Mouse (Mus musculus) stomach, postnatal 0 days (tissue): ENCODE data around the gene Adcy1. TPM values are rescaled to one million over a fixed set of nuclear protein-coding genes. Genes with fewer than 3 reads are reported as not detected.

Experiments
- ATAC-seq: fragments of 200-750 bp; cut with Nextera tagmentation; 2 replicates; pipeline ENCODE4 v1.8.0; 2017; ENCODE audit not compliant: low FRiP score, low TSS enrichment
- DNase-seq: peaks from one replicate; pipeline ENCODE4 v3.0.0-alpha.2; 2016; ENCODE audit warnings: low spot score
- H3K27ac ChIP-seq: fragments of 300-500 bp; sonication (generic); replicated peaks from 2 replicates; pipeline ENCODE4 v1.5.1; 2014; ENCODE audit warnings: mild to moderate bottlenecking, control low read depth
- H3K27me3 ChIP-seq: fragments of 300-500 bp; sonication (generic); 2 replicates; pipeline ENCODE4 v1.6.1; 2014; ENCODE audit warnings: low read length; ENCODE audit not compliant: control insufficient read depth, insufficient read depth
- H3K36me3 ChIP-seq: fragments of 300-500 bp; sonication (generic); 2 replicates; pipeline ENCODE4 v1.6.1; 2014; ENCODE audit warnings: low read length, mixed read lengths; ENCODE audit not compliant: control insufficient read depth, insufficient read depth
- H3K4me1 ChIP-seq: fragments of 300-500 bp; sonication (generic); replicated peaks from 2 replicates; pipeline ENCODE4 v1.6.1; 2014; ENCODE audit warnings: antibody characterized with exemption; ENCODE audit not compliant: control insufficient read depth, insufficient read depth
- H3K4me2 ChIP-seq: fragments of 300-500 bp; sonication (generic); replicated peaks from 2 replicates; pipeline ENCODE4 v1.6.1; 2014; ENCODE audit warnings: low read depth, mild to moderate bottlenecking, control low read depth, moderate library complexity
- H3K4me3 ChIP-seq: fragments of 300-500 bp; sonication (generic); 2 replicates; pipeline ENCODE4 v1.5.1; 2014; ENCODE audit warnings: low read depth, low read length, control low read depth
- H3K9ac ChIP-seq: fragments of 300-500 bp; sonication (generic); 2 replicates; pipeline ENCODE4 v1.6.1; 2014; ENCODE audit warnings: mild to moderate bottlenecking, low read length, control low read depth, mixed read lengths
- H3K9me3 ChIP-seq: fragments of 300-500 bp; sonication (generic); 2 replicates; pipeline ENCODE4 v1.6.1; 2016; ENCODE audit warnings: low read length; ENCODE audit not compliant: control insufficient read depth
- CTCF ChIP-seq: IDR thresholded peaks from 2 replicates; pipeline ENCODE4 v1.5.1; 2016; ENCODE audit warnings: antibody characterized with exemption, low read depth, mild to moderate bottlenecking, moderate library complexity
- EP300 ChIP-seq: optimal IDR thresholded peaks from 2 replicates; pipeline ENCODE3; 2016; ENCODE audit warnings: antibody characterized with exemption
- WGBS: fragments of 180-500 bp; shearing (Covaris S2); extraction: QIAGEN DNeasy Blood & Tissue Kit; methylation state at CpG from one replicate; pipeline ENCODE4 v1.1.7; 2014; 5-methylcytosine and 5-hydroxymethylcytosine counted together
- polyA plus RNA-seq: library from polyadenylated mRNA; unstranded; fragments of >200 nt; fragmentation: Nextera tagmentation; extraction: Ambion mirVana; gene quantifications from 2 replicates; pipeline ENCODE4 v1.2.1, GENCODE M21; 2015

The Adcy1 gene
- polyA plus RNA-seq, 1 experiment from 2014 or later: 0.82 TPM

DNA sequence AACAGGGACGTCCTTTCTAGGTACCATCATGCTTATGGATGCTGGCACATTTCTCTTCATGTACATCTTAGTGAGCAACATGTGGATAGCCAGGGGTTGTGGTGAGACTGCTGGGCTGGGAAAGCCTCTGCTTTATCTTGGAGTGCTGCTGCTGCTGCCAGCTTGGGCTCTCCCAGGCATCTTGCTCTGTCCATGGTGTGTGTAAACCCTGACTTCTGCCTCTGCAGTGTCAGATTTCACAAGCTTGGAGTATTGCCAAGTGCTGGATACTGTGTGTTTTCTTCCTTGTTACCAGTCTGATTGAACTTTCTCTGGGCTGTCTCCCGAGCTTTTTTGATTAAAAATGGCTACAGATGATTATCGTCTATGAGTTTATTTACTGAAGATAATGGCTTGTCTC lies 79.4 kb downstream of the Adcy1 start:
- Histone ChIP-seq H3K4me3 (no peak overlapping the region), H3K27me3 (no peaks in the 10 kb centered on the region), H3K4me1 (no peaks in the 10 kb centered on the region), H3K36me3 (no peaks in the 10 kb centered on the region), H3K27ac (no peak overlapping the region), H3K4me2 (no peak overlapping the region), H3K9me3 (no peaks in the 10 kb centered on the region), H3K9ac (no peak overlapping the region)
- TF ChIP-seq CTCF (no peak), EP300 (no peak)
- 29% methylated on average over 3 of the region's 3 CpGs for WGBS
- ATAC-seq: 0 out of 2 replicates have a peak, but pooled peaks have one; percentile 33
- peak; percentile 61 for DNase-seq

DNA sequence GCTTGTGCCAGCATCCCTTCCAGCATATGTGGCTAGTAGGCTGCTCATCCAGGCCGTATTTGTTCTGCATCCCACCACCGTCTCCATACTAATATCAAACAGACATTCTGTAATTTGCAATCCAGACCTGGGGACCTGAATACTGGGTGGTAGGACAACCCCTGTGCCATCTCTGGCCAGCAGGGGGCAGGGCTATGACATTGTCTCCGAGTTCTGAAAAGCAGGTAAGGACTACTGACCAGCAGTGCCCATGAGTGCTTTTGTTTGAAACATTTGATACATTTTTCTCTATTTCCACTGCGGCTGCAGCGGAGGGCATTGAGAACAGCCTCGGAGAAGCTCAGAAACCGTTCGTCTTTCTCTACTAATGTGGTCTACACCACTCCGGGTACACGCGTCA lies 81.1 kb downstream of the Adcy1 start:
- H3K4me1 ChIP-seq: no peaks in the 10 kb centered on the region
- no peak overlapping the region for H3K9ac ChIP-seq
- no peak overlapping the region for H3K4me3 ChIP-seq
- H3K36me3 ChIP-seq: no peaks in the 10 kb centered on the region
- TF ChIP-seq CTCF: peak; percentile 68
- TF ChIP-seq EP300: no peak
- DNase-seq: peak; percentile 41
- H3K27me3 ChIP-seq: no peaks in the 10 kb centered on the region
- no peak overlapping the region for H3K27ac ChIP-seq
- H3K4me2 ChIP-seq: no peak overlapping the region
- WGBS: 86% methylated on average over 11 of the region's 11 CpGs
- no peak for ATAC-seq
- H3K9me3 ChIP-seq: no peaks in the 10 kb centered on the region

DNA sequence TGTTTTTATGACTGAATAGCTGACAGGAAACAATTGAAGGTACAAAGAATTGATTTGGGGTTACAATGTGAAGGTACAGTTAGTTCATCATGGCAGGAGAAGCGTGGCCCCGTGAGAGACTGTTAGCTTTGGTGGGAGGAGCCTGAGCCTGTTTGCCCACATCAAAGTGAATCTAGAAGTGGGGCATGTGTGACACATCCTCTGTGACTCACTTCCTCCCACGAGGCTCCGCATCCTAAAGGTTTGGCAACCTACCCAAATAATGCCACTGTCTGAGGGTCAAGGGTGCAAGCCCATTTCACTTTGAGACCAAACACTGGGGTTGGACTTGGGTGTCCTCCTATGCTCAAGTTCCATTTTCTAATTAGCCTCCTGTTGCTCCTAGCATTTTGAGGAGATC lies 81.9 kb downstream of the Adcy1 start:
- 41% methylated on average over 4 of the region's 4 CpGs for WGBS
- Histone ChIP-seq H3K9me3 (no peaks in the 10 kb centered on the region), H3K4me1 (no peaks in the 10 kb centered on the region), H3K27me3 (no peaks in the 10 kb centered on the region), H3K36me3 (no peaks in the 10 kb centered on the region), H3K4me2 (no peak overlapping the region), H3K27ac (no peak overlapping the region), H3K9ac (no peak overlapping the region), H3K4me3 (no peak overlapping the region)
- no peak for ATAC-seq
- TF ChIP-seq CTCF (no peak), EP300 (no peak)
- no peak for DNase-seq

DNA sequence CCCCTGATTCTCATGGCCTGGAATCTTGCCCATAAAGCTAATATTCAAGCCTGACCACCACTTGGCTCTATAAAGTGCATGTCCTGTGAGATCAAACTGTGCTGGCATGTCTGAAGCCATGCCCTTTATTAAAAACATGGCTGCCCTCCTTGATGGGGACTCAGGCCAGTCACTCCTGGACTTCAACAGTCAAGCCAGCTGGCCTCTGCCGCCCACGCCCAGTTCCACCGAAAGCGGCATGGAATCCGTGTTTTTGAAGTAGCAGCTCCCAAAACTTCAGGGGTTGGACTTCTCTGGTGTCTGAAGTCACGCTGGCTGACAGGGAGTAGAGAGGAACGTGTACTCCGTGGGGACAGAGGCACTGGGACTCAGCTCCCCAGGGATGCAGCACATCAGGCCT lies 84.2 kb downstream of the Adcy1 start:
- no peak overlapping the region for H3K4me2 ChIP-seq
- H3K27ac ChIP-seq: no peak overlapping the region
- 90% methylated on average over 8 of the region's 8 CpGs for WGBS
- no peaks in the 10 kb centered on the region for H3K27me3 ChIP-seq
- no peak overlapping the region for H3K9ac ChIP-seq
- no peak overlapping the region for H3K4me3 ChIP-seq
- no peaks in the 10 kb centered on the region for H3K36me3 ChIP-seq
- H3K9me3 ChIP-seq: no peaks in the 10 kb centered on the region
- TF ChIP-seq CTCF (no peak), EP300 (no peak)
- ATAC-seq (no peak), DNase-seq (no peak)
- H3K4me1 ChIP-seq: no peaks in the 10 kb centered on the region

DNA sequence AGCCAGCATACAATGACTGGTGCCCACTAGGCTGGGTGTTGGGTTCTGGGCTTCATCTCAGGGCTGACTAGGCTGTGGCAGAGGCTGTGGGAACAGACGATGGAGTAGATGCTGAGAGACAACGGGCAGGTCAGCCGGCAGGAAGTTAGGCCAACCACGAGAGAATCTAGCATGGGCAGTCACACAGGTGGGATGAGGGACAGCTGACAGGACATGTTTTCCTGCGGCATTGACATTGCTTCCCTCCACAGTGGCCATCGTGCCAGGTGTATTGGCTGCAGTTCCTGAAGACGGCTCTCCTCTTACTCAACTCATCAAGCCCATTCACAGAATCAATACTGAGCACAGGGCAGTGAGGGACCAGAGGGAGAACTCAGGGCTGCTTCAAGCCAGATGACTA lies 84.7 kb downstream of the Adcy1 start:
- Histone ChIP-seq H3K4me3 (no peak overlapping the region), H3K9me3 (no peaks in the 10 kb centered on the region), H3K27me3 (no peaks in the 10 kb centered on the region), H3K4me2 (no peak overlapping the region), H3K9ac (no peak overlapping the region), H3K4me1 (no peaks in the 10 kb centered on the region), H3K36me3 (no peaks in the 10 kb centered on the region), H3K27ac (no peak overlapping the region)
- WGBS: 87% methylated on average over 7 of the region's 7 CpGs
- ATAC-seq: no peak
- DNase-seq: no peak
- TF ChIP-seq CTCF (no peak), EP300 (no peak)

DNA sequence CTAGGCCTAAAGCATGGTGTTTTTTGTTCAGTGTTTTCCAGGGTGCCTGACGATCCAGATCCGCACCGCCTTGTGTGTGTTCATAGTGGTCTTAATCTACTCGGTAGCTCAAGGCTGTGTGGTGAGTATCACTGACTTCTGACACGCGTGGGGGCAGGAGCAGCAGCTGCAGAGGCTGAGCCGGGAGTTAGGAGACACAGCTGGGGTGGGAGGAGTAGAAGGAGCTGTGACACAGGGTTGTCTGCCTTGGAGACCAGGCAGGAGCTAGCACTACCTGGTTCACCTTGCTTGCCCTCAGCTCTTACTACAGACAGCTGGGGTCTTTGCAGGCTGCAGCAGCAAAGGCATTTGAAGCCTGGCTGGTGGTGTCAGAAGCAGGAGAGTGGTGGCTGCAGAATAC lies 86.2 kb downstream of the Adcy1 start:
- DNase-seq (no peak), ATAC-seq (no peak)
- no peaks in the 10 kb centered on the region for H3K4me1 ChIP-seq
- H3K4me3 ChIP-seq: no peak overlapping the region
- WGBS: 58% methylated on average over 7 of the region's 7 CpGs
- no peak for TF ChIP-seq EP300
- no peak for TF ChIP-seq CTCF
- no peak overlapping the region for H3K4me2 ChIP-seq
- H3K27ac ChIP-seq: no peak overlapping the region
- no peaks in the 10 kb centered on the region for H3K9me3 ChIP-seq
- H3K36me3 ChIP-seq: no peaks in the 10 kb centered on the region
- H3K27me3 ChIP-seq: no peaks in the 10 kb centered on the region
- H3K9ac ChIP-seq: no peak overlapping the region
